Comparison of ENCODE assay signal across 17 mouse cellular contexts in the genomic region with DNA sequence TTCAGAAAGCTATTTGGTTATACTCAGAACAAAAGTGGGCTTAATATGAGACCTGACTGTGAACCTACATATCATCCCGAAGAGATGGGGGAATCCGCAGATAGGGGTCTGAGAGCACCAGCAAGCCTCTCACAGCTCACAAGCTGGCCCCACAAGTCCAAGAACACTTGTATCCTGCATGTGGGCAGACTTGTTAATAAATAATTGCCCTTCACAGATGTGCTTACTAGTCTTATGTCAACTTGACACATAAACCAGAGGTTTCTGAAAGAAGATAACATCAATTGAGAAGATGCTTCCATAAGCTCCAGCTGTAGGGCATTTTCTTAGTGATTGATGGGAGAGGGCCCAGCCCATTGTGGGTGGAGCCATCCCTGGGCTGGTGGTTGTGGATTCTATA.
DNase-seq lines count a peak whose midpoint lies in the region; TF ChIP-seq lines count a peak whose summit lies in the region.
"Had no signal": no experiment of that assay in that cellular context is flagged by ENCODE, and none has a peak within 500 bp of the region (broad histone marks: within the 10 kb centered on the region; RNA-seq: fewer than 3 reads in every experiment).

No protein-coding gene starts in this region.

- no peak for TF ChIP-seq POLR2A in kidney, adult 2 months (IDR thresholded peaks at IDR 0.05; ENCODE audit: low read depth, low read length)

- DNase-seq in kidney, adult 2 months: peak; percentile 64
- no peak for DNase-seq in kidney, postnatal 10 days
- DNase-seq in kidney, adult 9 months: peak; percentile 64
- DNase-seq in kidney, postnatal 25 days: no peak
- DNase-seq: adrenal gland, adult 2 months; adrenal gland, adult 8-10 months; adrenal gland, postnatal 10 days; adrenal gland, postnatal 14 days; adrenal gland, postnatal 25 days; adrenal gland, postnatal 36 days; B cell, adult 2 months; cerebellum, adult 11 months; cerebellum, adult 11-12 months; cerebellum, adult 18-20 months had no signal

- H3K27me3 ChIP-seq in kidney, adult 2 months (replicated peaks; ENCODE audit: control insufficient read depth, insufficient read depth, low read length): no peaks in the 10 kb centered on the region
- H3K27me3 ChIP-seq: CH12.LX, Patski had no signal

- no peak overlapping the region for H3K4me3 ChIP-seq in kidney, adult 2 months (ENCODE audit: insufficient read depth, low read depth, low read length)

- WGBS in kidney, adult 2 months: 89% methylated on average over 2 of the region's 2 CpGs

- no peak for TF ChIP-seq CTCF in kidney, adult 2 months (conservative IDR thresholded peaks at IDR 0.05; ENCODE audit: insufficient read depth, insufficient read length, low read depth, low read length)

- peaks cover 26% of the 10 kb centered on the region for H3K4me1 ChIP-seq in kidney, adult 2 months (ENCODE audit: control insufficient read depth, insufficient read depth, low read length)

- H3K27ac ChIP-seq in kidney, adult 2 months (ENCODE audit: insufficient read depth, low read depth, low read length): no peak overlapping the region; the same call in 1 of the 2 replicates

- no peaks in the 10 kb centered on the region for H3K36me3 ChIP-seq in kidney, adult 2 months (ENCODE audit: control insufficient read depth, insufficient read depth, low read length)
- H3K36me3 ChIP-seq: G1E had no signal

Comparison
In these comparisons a context has a peak if more than half of its experiments do, and no peak if none do; other contexts are left out.
1. DNase-seq: peak in kidney, adult 2 months (single experiment) and kidney, adult 9 months (single experiment); none in kidney, postnatal 10 days (single experiment) and kidney, postnatal 25 days (0 of 2).